ENCODE assay signal across 6 mouse cellular contexts in genomic region chr16:6271596-6272370, GRCm38 (mm10).
"Had no signal": no experiment of that assay in that cellular context is flagged by ENCODE, and none has a peak within 500 bp of the region (broad histone marks: within the 10 kb centered on the region; RNA-seq: fewer than 3 reads in every experiment).

No protein-coding gene starts in this region.

- DNase-seq: kidney, postnatal 25 days; layer of hippocampus, adult 9-11 months; layer of hippocampus, postnatal 36 days; lung, adult 18-20 months; thymus, adult 18-20 months; thymus, postnatal 14 days had no signal
